Mouse (Mus musculus): ENCODE data around the gene Agpat1. TPM values are rescaled to one million over a fixed set of nuclear protein-coding genes. Genes with fewer than 3 reads are reported as not detected.

Agpat1 gene
- polyA plus RNA-seq, 1 experiment from 2014 or later, result 35.7 TPM

GRCm38 (mm10) chr17:34630761-34631301 lies 26.8 kb downstream of the Agpat1 start:
- ATAC-seq, result no peak
- H3K9ac ChIP-seq (replicated peaks; ENCODE audit: low read depth), result no peak overlapping the region
- peaks cover 42% of the 10 kb centered on the region for H3K27me3 ChIP-seq (replicated peaks; ENCODE audit: insufficient read depth, low read length)
- H3K4me2 ChIP-seq (replicated peaks; ENCODE audit: low read depth, low read length), result peak overlapping the region; percentile 43
- DNase-seq (ENCODE audit: low spot score), result no peak
- 2% methylated on average over 30 of the region's 48 CpGs for WGBS
- H3K4me1 ChIP-seq (ENCODE audit: insufficient read depth, low read depth, low read length), result peaks cover 21% of the 10 kb centered on the region; the same call in 1 of the 2 replicates
- no peak overlapping the region for H3K27ac ChIP-seq (ENCODE audit: low read length)
- no peaks in the 10 kb centered on the region for H3K36me3 ChIP-seq (ENCODE audit: insufficient read depth, low read length)
- H3K4me3 ChIP-seq (ENCODE audit: low read depth, low read length), result peak overlapping the region; percentile 17
- no peak for TF ChIP-seq CTCF (IDR thresholded peaks at IDR 0.05)
- no peak for TF ChIP-seq EP300 (IDR thresholded peaks at IDR 0.05)
- H3K9me3 ChIP-seq (ENCODE audit: low read length), result no peaks in the 10 kb centered on the region

GRCm38 (mm10) chr17:34631647-34632046 lies 27.6 kb downstream of the Agpat1 start:
- H3K4me1 ChIP-seq (ENCODE audit: insufficient read depth, low read depth, low read length), result peaks cover 15% of the 10 kb centered on the region; the same call in 1 of the 2 replicates
- H3K27me3 ChIP-seq (replicated peaks; ENCODE audit: insufficient read depth, low read length), result peaks cover 42% of the 10 kb centered on the region

GRCm38 (mm10) chr17:34632261-34632691 lies 28.2 kb downstream of the Agpat1 start:
- Histone ChIP-seq H3K4me3 (ENCODE audit: low read depth, low read length) (peak overlapping the region; percentile 14), H3K4me2 (replicated peaks; ENCODE audit: low read depth, low read length) (peak overlapping the region; percentile 43), H3K9me3 (ENCODE audit: low read length) (no peaks in the 10 kb centered on the region), H3K4me1 (ENCODE audit: insufficient read depth, low read depth, low read length) (peaks cover 14% of the 10 kb centered on the region; the same call in 1 of the 2 replicates), H3K27me3 (replicated peaks; ENCODE audit: insufficient read depth, low read length) (peaks cover 42% of the 10 kb centered on the region), H3K36me3 (ENCODE audit: insufficient read depth, low read length) (no peaks in the 10 kb centered on the region), H3K27ac (ENCODE audit: low read length) (no peak overlapping the region), H3K9ac (replicated peaks; ENCODE audit: low read depth) (no peak overlapping the region)
- WGBS, result 2% methylated on average over 25 of the region's 26 CpGs
- peak; percentile 66 for ATAC-seq
- peak; percentile 76 for DNase-seq (ENCODE audit: low spot score)
- no peak for TF ChIP-seq CTCF (IDR thresholded peaks at IDR 0.05)
- no peak for TF ChIP-seq EP300 (IDR thresholded peaks at IDR 0.05)

More at GRCm38 (mm10) chr17:34631647-34632046, 27.6 kb downstream of the Agpat1 start:
- no peaks in the 10 kb centered on the region for H3K36me3 ChIP-seq (ENCODE audit: insufficient read depth, low read length)
- no peaks in the 10 kb centered on the region for H3K9me3 ChIP-seq (ENCODE audit: low read length)
- no peak for DNase-seq (ENCODE audit: low spot score)
- no peak overlapping the region for H3K9ac ChIP-seq (replicated peaks; ENCODE audit: low read depth)
- no peak for ATAC-seq
- TF ChIP-seq EP300 (IDR thresholded peaks at IDR 0.05), result no peak
- TF ChIP-seq CTCF (IDR thresholded peaks at IDR 0.05), result no peak
- WGBS, result 17% methylated on average over 11 of the region's 12 CpGs
- H3K27ac ChIP-seq (ENCODE audit: low read length), result no peak overlapping the region
- peak overlapping the region; percentile 14; the same call in 1 of the 2 replicates for H3K4me3 ChIP-seq (ENCODE audit: low read depth, low read length)
- peak overlapping the region; percentile 43 for H3K4me2 ChIP-seq (replicated peaks; ENCODE audit: low read depth, low read length)

GRCm38 (mm10) chr17:34635671-34636070 lies 31.6 kb downstream of the Agpat1 start:
- Histone ChIP-seq H3K36me3 (ENCODE audit: insufficient read depth, low read length) (no peaks in the 10 kb centered on the region), H3K4me2 (replicated peaks; ENCODE audit: low read depth, low read length) (no peak overlapping the region), H3K9ac (replicated peaks; ENCODE audit: low read depth) (no peak overlapping the region), H3K4me3 (ENCODE audit: low read depth, low read length) (no peak overlapping the region), H3K4me1 (ENCODE audit: insufficient read depth, low read depth, low read length) (peaks cover 3% of the 10 kb centered on the region; the same call in 1 of the 2 replicates), H3K27ac (ENCODE audit: low read length) (no peak overlapping the region), H3K27me3 (replicated peaks; ENCODE audit: insufficient read depth, low read length) (peaks cover 30% of the 10 kb centered on the region), H3K9me3 (ENCODE audit: low read length) (no peaks in the 10 kb centered on the region)
- DNase-seq (ENCODE audit: low spot score) (no peak), ATAC-seq (no peak)
- TF ChIP-seq CTCF (IDR thresholded peaks at IDR 0.05), result no peak
- WGBS, result 62% methylated on average over 2 of the region's 2 CpGs

GRCm38 (mm10) chr17:34637459-34637858 lies 33.4 kb downstream of the Agpat1 start:
- no peak overlapping the region for H3K9ac ChIP-seq (replicated peaks; ENCODE audit: low read depth)
- DNase-seq (ENCODE audit: low spot score), result no peak
- H3K27ac ChIP-seq (ENCODE audit: low read length), result no peak overlapping the region
- no peak overlapping the region for H3K4me3 ChIP-seq (ENCODE audit: low read depth, low read length)
- 0 out of 2 replicates have a peak, but pooled peaks have one; percentile 7 for TF ChIP-seq CTCF (IDR thresholded peaks at IDR 0.05)
- TF ChIP-seq EP300 (IDR thresholded peaks at IDR 0.05), result no peak
- no peaks in the 10 kb centered on the region for H3K36me3 ChIP-seq (ENCODE audit: insufficient read depth, low read length)
- H3K9me3 ChIP-seq (ENCODE audit: low read length), result no peaks in the 10 kb centered on the region
- H3K4me2 ChIP-seq (replicated peaks; ENCODE audit: low read depth, low read length), result no peak overlapping the region
- peaks cover 3% of the 10 kb centered on the region; the same call in 1 of the 2 replicates for H3K4me1 ChIP-seq (ENCODE audit: insufficient read depth, low read depth, low read length)
- WGBS, result 57% methylated on average over 3 of the region's 3 CpGs
- peaks cover 19% of the 10 kb centered on the region; the same call in 1 of the 2 replicates for H3K27me3 ChIP-seq (replicated peaks; ENCODE audit: insufficient read depth, low read length)
- ATAC-seq, result no peak

- WGBS, result 72% methylated on average over 7 of the region's 7 CpGs
- Histone ChIP-seq H3K4me2 (replicated peaks; ENCODE audit: low read depth, low read length) (no peak overlapping the region), H3K4me3 (ENCODE audit: low read depth, low read length) (no peak overlapping the region), H3K36me3 (ENCODE audit: insufficient read depth, low read length) (no peaks in the 10 kb centered on the region), H3K27ac (ENCODE audit: low read length) (peak overlapping the region; percentile 44), H3K9me3 (ENCODE audit: low read length) (no peaks in the 10 kb centered on the region), H3K4me1 (ENCODE audit: insufficient read depth, low read depth, low read length) (peaks cover 3% of the 10 kb centered on the region; the same call in 1 of the 2 replicates), H3K9ac (replicated peaks; ENCODE audit: low read depth) (no peak overlapping the region), H3K27me3 (replicated peaks; ENCODE audit: insufficient read depth, low read length) (no peaks in the 10 kb centered on the region)
- DNase-seq (ENCODE audit: low spot score) (peak; percentile 51), ATAC-seq (no peak)
- no peak for TF ChIP-seq CTCF (IDR thresholded peaks at IDR 0.05)
- TF ChIP-seq EP300 (IDR thresholded peaks at IDR 0.05), result no peak
These were observed 35.6 kb downstream of the Agpat1 start for GRCm38 (mm10) chr17:34639461-34640255.
